Mouse (Mus musculus) intestine, postnatal 0 days (tissue): Measurements from ENCODE around the gene Ampd1. TPM values are rescaled to one million over a fixed set of nuclear protein-coding genes. Genes with fewer than 3 reads are reported as not detected.

Source experiments
- ATAC-seq: fragments of 200-750 bp; cut with Nextera tagmentation; 2 replicates; pipeline ENCODE4 v1.8.0; 2017; ENCODE audit warnings: mild to moderate bottlenecking, moderate TSS enrichment, moderate library complexity
- H3K27ac ChIP-seq: fragments of 300-500 bp; sonication (generic); 2 replicates; pipeline ENCODE4 v1.5.1; 2014; ENCODE audit warnings: mild to moderate bottlenecking, low read depth, low read length, moderate library complexity
- H3K27me3 ChIP-seq: fragments of 300-500 bp; sonication (generic); replicated peaks from 2 replicates; pipeline ENCODE4 v1.6.1; 2014; ENCODE audit warnings: low read length, mixed read lengths; ENCODE audit not compliant: control insufficient read depth, insufficient read depth
- H3K36me3 ChIP-seq: fragments of 300-500 bp; sonication (generic); 2 replicates; pipeline ENCODE4 v1.6.1; 2014; ENCODE audit warnings: mild to moderate bottlenecking, moderate library complexity; ENCODE audit not compliant: control insufficient read depth, insufficient read depth
- H3K4me1 ChIP-seq: fragments of 300-500 bp; sonication (generic); replicated peaks from 2 replicates; pipeline ENCODE4 v1.6.1; 2014; ENCODE audit warnings: antibody characterized with exemption, low read length, mixed read lengths; ENCODE audit not compliant: control insufficient read depth, insufficient read depth
- H3K4me2 ChIP-seq: fragments of 300-500 bp; sonication (generic); replicated peaks from 2 replicates; pipeline ENCODE4 v1.6.1; 2014; ENCODE audit warnings: low read depth, mild to moderate bottlenecking, moderate library complexity
- H3K4me3 ChIP-seq: fragments of 300-500 bp; sonication (generic); 2 replicates; pipeline ENCODE4 v1.5.1; 2014; ENCODE audit warnings: low read depth, low read length
- H3K9ac ChIP-seq: fragments of 300-500 bp; sonication (generic); 2 replicates; pipeline ENCODE4 v1.6.1; 2014; ENCODE audit warnings: mild to moderate bottlenecking, low read depth, low read length
- H3K9me3 ChIP-seq: fragments of 300-500 bp; sonication (generic); 2 replicates; pipeline ENCODE4 v1.6.1; 2016; ENCODE audit warnings: mixed run types; ENCODE audit not compliant: control insufficient read depth
- CTCF ChIP-seq: sonication (generic); IDR thresholded peaks from 2 replicates; pipeline ENCODE4 v1.5.1; 2016; ENCODE audit warnings: low read depth, mild to moderate bottlenecking, control low read depth, antibody characterized with exemption, moderate library complexity
- WGBS: fragments of 180-500 bp; shearing (Covaris S2); extraction: QIAGEN DNeasy Blood & Tissue Kit; methylation state at CpG from one replicate; pipeline ENCODE4 v1.1.7; 2014; 5-methylcytosine and 5-hydroxymethylcytosine counted together
- polyA plus RNA-seq: library from polyadenylated mRNA; unstranded; fragments of >200 nt; fragmentation: Nextera tagmentation; extraction: Ambion mirVana; gene quantifications from 2 replicates; pipeline ENCODE4 v1.2.1, GENCODE M21; 2015

The Ampd1 gene
- polyA plus RNA-seq, result not detected in 2 replicates

GRCm38 (mm10) chr3:103073771-103074170 is at the start of gene Ampd1:
Gene Ampd1, plus strand, starts transcription at chr3:103074014.
- Histone ChIP-seq H3K36me3 (peaks cover 3% of the 10 kb centered on the region; the same call in 1 of the 2 replicates), H3K4me1 (no peaks in the 10 kb centered on the region), H3K9ac (no peak within 1 kb of the TSS), H3K4me3 (no peak within 1 kb of the TSS), H3K27me3 (no peaks in the 10 kb centered on the region), H3K9me3 (no peaks in the 10 kb centered on the region), H3K4me2 (no peak within 1 kb of the TSS), H3K27ac (no peak within 1 kb of the TSS)
- ATAC-seq, result no peak
- TF ChIP-seq CTCF, result no peak
- 57% methylated on average over 5 of the region's 5 CpGs for WGBS

DNA sequence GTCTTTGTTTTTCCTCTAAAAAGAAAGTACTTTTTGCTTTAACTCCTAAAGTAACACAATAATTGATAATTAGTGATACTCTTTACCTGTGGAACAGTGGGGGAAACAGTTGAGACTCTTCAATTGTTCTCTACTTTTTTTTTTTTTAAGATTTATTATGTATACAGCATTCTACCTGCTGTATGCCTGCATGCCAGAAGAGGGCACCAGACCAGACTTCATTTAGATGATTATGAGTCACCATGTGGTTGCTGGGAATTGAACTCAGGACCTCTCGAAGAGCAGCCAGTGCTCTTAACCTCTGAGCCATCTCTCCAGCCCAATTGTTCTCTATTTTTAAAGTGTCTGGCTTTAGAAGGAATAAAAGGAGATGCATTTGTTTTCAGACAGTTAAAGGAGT is 47.6 kb upstream of the Ampd1 start:
- ATAC-seq, result no peak
- H3K9me3 ChIP-seq, result no peaks in the 10 kb centered on the region
- 73% methylated on average over 1 of the region's 1 CpGs for WGBS

DNA sequence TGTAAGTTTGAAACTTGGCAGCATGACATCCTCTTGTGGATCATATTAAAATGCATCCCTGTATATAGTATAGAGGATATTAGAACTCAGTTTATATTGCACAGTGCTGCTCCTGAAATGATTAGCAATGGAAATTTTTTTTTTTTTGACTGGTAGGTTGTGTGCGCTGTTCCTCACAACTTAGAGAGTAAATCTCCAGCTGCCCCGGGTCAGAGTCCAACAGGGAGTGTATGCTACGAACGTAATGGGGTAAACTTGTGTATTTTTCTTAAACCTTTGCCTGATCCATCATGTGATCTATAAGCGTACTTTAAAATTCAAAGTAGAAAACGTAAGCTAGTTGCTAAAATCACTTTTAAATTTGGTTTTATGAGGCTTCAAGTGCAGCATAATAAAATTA is 33.5 kb upstream of the Ampd1 start:
- H3K4me1 ChIP-seq, result no peaks in the 10 kb centered on the region
- H3K36me3 ChIP-seq, result peaks cover 32% of the 10 kb centered on the region
- H3K27me3 ChIP-seq, result no peaks in the 10 kb centered on the region
- TF ChIP-seq CTCF, result no peak
- 0 out of 2 replicates have a peak overlapping the region, but pooled peaks have one; percentile 16 for H3K27ac ChIP-seq
- no peak overlapping the region for H3K4me3 ChIP-seq
- no peaks in the 10 kb centered on the region for H3K9me3 ChIP-seq
- peak; percentile 64; the same call in 1 of the 2 replicates for ATAC-seq
- H3K9ac ChIP-seq, result no peak overlapping the region
- WGBS, result 44% methylated on average over 6 of the region's 6 CpGs
- no peak overlapping the region for H3K4me2 ChIP-seq

More for the DNA sequence above, 47.6 kb upstream of the Ampd1 start:
- no peak overlapping the region for H3K4me3 ChIP-seq
- peaks cover 17% of the 10 kb centered on the region; the same call in 1 of the 2 replicates for H3K36me3 ChIP-seq
- H3K4me2 ChIP-seq, result no peak overlapping the region
- no peak overlapping the region for H3K27ac ChIP-seq
- no peaks in the 10 kb centered on the region for H3K27me3 ChIP-seq
- peak; percentile 57 for TF ChIP-seq CTCF
- no peak overlapping the region for H3K9ac ChIP-seq
- H3K4me1 ChIP-seq, result no peaks in the 10 kb centered on the region

GRCm38 (mm10) chr3:103040861-103041379 is 32.9 kb upstream of the Ampd1 start:
- no peak overlapping the region for H3K4me3 ChIP-seq
- no peaks in the 10 kb centered on the region for H3K9me3 ChIP-seq
- no peak for TF ChIP-seq CTCF
- no peaks in the 10 kb centered on the region for H3K27me3 ChIP-seq
- H3K9ac ChIP-seq, result no peak overlapping the region
- no peak overlapping the region for H3K4me2 ChIP-seq
- WGBS, result 79% methylated on average over 1 of the region's 1 CpGs
- H3K27ac ChIP-seq, result 0 out of 2 replicates have a peak overlapping the region, but pooled peaks have one; percentile 16
- peaks cover 36% of the 10 kb centered on the region for H3K36me3 ChIP-seq
- ATAC-seq, result no peak
- no peaks in the 10 kb centered on the region for H3K4me1 ChIP-seq

DNA sequence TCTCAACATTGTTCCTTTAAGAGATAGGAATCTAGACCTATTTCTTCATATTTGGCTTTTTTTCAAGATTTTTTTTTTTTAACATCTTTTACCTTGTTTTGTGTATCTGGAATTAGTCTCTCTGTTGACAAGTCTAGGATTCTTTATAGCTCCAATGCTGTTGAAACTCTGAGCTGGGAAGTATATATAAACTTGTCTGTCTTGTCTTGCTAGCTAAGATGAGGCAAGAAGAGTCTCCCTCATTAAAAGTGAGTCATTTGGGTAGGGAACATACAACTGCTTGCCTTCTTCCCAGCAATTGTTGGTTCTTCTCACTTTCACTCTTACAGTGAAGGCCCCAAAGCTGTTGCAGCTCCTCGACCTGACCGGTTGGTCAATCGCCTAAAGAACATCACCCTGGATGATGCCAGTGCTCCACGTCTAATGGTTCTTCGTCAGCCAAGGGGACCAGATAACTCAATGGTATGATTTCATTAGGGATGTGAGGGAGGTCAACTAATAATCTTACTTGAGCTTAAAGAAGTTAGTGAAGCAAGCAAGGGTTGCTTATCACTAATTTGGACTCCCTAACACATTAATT is 17.7 kb upstream of the Ampd1 start:
- H3K36me3 ChIP-seq, result peaks cover 55% of the 10 kb centered on the region
- no peaks in the 10 kb centered on the region for H3K27me3 ChIP-seq
- 0 out of 2 replicates have a peak, but pooled peaks cover 3% of the 10 kb centered on the region for H3K4me1 ChIP-seq
- no peak overlapping the region for H3K4me2 ChIP-seq
- no peaks in the 10 kb centered on the region for H3K9me3 ChIP-seq
- TF ChIP-seq CTCF, result no peak
- 84% methylated on average over 5 of the region's 5 CpGs for WGBS
- ATAC-seq, result no peak
- H3K27ac ChIP-seq, result no peak overlapping the region
- H3K9ac ChIP-seq, result no peak overlapping the region
- no peak overlapping the region for H3K4me3 ChIP-seq

- Histone ChIP-seq H3K9ac (peak overlapping the region; percentile 52; the same call in 1 of the 2 replicates), H3K27ac (peak overlapping the region; percentile 92; the same call in 1 of the 2 replicates), H3K4me2 (peak overlapping the region; percentile 78), H3K9me3 (no peaks in the 10 kb centered on the region), H3K27me3 (no peaks in the 10 kb centered on the region), H3K4me1 (0 out of 2 replicates have a peak, but pooled peaks cover 3% of the 10 kb centered on the region), H3K4me3 (peak overlapping the region; percentile 86), H3K36me3 (peaks cover 54% of the 10 kb centered on the region)
- TF ChIP-seq CTCF, result no peak
- WGBS, result 3% methylated on average over 10 of the region's 10 CpGs
- peak; percentile 21; the same call in 1 of the 2 replicates for ATAC-seq
These were observed 16.1 kb upstream of the Ampd1 start for GRCm38 (mm10) chr3:103057752-103058151.
